Mouse (Mus musculus): Measurements from ENCODE around the gene Usp54. TPM values are rescaled to one million over a fixed set of nuclear protein-coding genes. Genes with fewer than 3 reads are reported as not detected.
"Not testable (repeated sequence)": the region's sequence is repeated elsewhere in the genome, so short reads cannot be mapped to it uniquely, and the experiment has no call there.

The Usp54 gene
- total RNA-seq, 2 experiments from 2014 or later: 4.7 to 8.4 TPM

DNA sequence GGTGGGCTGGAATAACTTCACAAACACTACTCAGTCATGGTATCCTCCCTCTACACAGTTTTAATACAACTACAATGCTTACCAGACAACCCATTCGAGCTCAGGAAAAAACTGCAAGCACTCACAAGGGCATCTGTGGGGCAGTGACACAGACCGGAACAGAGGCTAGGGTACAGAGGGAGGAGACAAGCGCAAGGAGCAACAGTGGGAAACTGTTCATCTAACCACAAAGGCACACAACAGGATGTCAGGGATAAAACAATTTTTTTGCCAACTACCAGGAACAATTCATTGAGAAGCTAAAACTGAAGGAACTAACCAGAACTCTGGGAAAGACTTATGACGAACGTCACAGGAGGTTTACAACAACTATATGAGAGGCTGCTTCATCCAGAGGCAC lies 22.7 kb downstream of the Usp54 start:
- ATAC-seq (replicated peaks; ENCODE audit: low FRiP score, poor library complexity, severe bottlenecking): peak; percentile 59; the same call in 1 of the 2 replicates

GRCm38 (mm10) chr14:20616421-20616820 lies 24.4 kb downstream of the Usp54 start:
- 0 out of 2 replicates have a peak, but pooled peaks have one; percentile 46 for ATAC-seq (replicated peaks; ENCODE audit: low FRiP score, poor library complexity, severe bottlenecking)

- ATAC-seq (replicated peaks; ENCODE audit: low FRiP score, poor library complexity, severe bottlenecking): no peak
Measured at GRCm38 (mm10) chr14:20615075-20615474, 25.8 kb downstream of the Usp54 start.

GRCm38 (mm10) chr14:20612820-20613219 lies 28.0 kb downstream of the Usp54 start:
- ATAC-seq (replicated peaks; ENCODE audit: low FRiP score, poor library complexity, severe bottlenecking): no peak

DNA sequence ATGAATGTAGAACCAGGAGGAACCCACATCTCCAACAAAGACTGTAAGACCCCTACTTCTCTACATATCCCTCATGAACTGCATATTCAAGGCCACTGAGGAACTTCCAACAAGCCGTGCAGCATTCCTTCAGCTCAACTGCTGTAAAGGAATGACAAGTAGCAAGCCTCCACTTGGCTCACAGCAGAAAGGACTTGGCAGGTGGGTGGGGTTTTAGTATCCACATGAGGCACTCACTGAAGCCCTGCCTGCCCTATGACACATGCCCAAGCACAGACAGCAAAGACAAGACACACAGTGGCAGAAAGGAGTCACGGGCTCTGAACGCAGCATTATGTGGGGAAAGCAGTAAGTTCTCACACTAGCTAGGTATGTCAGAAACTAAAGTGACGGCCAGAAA lies 30.7 kb downstream of the Usp54 start:
- ATAC-seq (replicated peaks; ENCODE audit: low FRiP score, poor library complexity, severe bottlenecking): no peak

GRCm38 (mm10) chr14:20609519-20609918 lies 31.3 kb downstream of the Usp54 start:
- no peak for ATAC-seq (replicated peaks; ENCODE audit: low FRiP score, poor library complexity, severe bottlenecking)

GRCm38 (mm10) chr14:20607396-20608126 lies 33.3 kb downstream of the Usp54 start:
- ATAC-seq (replicated peaks; ENCODE audit: low FRiP score, poor library complexity, severe bottlenecking): peak; percentile 39; the same call in 1 of the 2 replicates

- ATAC-seq (replicated peaks; ENCODE audit: low FRiP score, poor library complexity, severe bottlenecking): no peak
Measured at GRCm38 (mm10) chr14:20601287-20601686, 39.6 kb downstream of the Usp54 start.

- ATAC-seq (replicated peaks; ENCODE audit: low FRiP score, poor library complexity, severe bottlenecking): peak; percentile 64
Measured at GRCm38 (mm10) chr14:20600203-20600602, 40.7 kb downstream of the Usp54 start.

- peak; percentile 96 for ATAC-seq (replicated peaks; ENCODE audit: low FRiP score, poor library complexity, severe bottlenecking)
Measured at GRCm38 (mm10) chr14:20599542-20599941, 41.3 kb downstream of the Usp54 start.

GRCm38 (mm10) chr14:20595781-20596180 lies 45.1 kb downstream of the Usp54 start:
- no peak for ATAC-seq (replicated peaks; ENCODE audit: low FRiP score, poor library complexity, severe bottlenecking)

GRCm38 (mm10) chr14:20587458-20587857 lies 53.4 kb downstream of the Usp54 start:
- no peak for ATAC-seq (replicated peaks; ENCODE audit: low FRiP score, poor library complexity, severe bottlenecking)

DNA sequence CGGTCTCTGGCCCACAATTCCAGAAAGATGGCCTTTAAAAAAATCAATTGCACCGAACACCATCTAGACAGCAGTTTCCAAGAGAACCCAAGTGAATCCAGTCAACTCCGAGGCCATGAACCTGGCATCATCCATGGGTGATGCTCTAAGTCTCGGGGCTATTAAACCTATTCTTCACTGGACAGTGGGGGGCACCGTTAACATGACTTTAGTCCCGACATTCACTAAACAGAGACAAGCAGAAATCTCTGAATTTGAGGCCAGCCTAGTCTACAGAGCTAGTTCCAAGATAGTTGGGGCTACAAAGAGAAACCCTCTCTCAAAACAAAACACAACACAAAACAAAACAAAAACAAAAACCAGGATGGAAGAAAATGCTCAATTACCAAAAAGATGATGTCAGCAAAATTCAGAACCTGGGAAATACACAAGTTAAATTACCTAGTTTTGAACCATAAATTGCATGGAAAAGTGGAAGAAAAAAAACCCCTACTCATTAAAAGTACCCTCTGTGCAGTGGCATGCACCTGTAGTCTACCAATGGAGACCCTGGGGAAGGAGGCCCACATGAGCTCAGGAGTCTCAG lies 61.9 kb downstream of the Usp54 start:
- no peak for ATAC-seq (replicated peaks; ENCODE audit: low FRiP score, poor library complexity, severe bottlenecking)

- ATAC-seq (replicated peaks; ENCODE audit: low FRiP score, poor library complexity, severe bottlenecking): peak; percentile 83
Measured at GRCm38 (mm10) chr14:20576179-20576578, 64.7 kb downstream of the Usp54 start.

DNA sequence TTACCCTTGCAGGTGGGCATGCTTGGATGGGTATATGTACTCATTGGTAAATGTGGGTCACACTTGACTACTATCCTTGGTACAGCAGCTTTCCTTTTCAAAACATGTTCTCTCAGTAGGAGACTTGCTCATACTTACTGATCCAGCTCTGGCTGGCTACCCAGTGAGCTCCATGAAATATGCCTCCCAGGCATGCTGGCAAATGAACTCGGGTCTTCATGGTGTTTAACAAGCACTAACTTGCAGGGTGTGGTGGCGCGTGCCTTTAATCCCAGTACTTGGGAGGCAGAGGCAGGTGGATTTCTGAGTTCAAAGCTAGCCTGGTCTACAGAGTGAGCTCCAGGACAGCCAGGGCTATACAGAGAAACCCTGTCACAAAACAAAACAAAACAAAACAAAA lies 67.7 kb downstream of the Usp54 start:
- not testable (repeated sequence) for ATAC-seq (replicated peaks; ENCODE audit: low FRiP score, poor library complexity, severe bottlenecking)

DNA sequence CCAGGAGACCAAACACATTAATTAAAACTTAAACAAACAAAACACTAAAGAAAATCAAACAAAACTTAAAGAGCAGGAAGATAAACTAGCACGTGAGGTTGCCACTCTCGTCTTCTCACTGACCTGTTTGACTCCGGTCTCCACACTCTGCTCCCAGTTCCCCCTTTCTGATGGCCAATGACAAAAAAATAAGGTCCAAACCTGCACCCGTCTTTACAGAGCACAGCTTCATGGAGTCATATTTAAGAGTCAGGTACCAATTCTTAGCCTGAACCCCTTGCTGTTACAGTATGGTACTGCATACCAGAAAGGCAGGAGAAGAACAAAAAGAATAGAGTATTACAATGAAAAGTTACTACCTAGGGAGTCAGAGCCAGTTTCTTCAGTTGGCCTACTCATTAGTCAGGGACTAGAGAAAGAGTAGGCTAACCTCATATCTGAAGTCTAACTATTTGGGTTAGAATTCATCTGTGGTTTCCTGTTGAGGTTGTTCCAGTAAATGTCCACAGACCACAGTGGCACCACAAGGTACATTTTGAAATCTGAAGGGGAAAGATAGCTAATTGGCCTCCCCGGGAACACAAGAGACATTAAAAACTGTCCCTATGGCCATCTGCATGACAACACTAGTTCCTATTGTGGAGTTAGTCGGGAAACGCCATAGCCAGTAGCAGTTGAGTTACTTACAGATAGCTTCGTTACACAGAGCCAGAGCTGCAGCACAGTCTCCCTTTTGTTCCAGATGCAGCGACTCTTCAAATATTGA lies 75.4 kb downstream of the Usp54 start:
- no peak for ATAC-seq (replicated peaks; ENCODE audit: low FRiP score, poor library complexity, severe bottlenecking)

- no peak for ATAC-seq (replicated peaks; ENCODE audit: low FRiP score, poor library complexity, severe bottlenecking)
Measured at GRCm38 (mm10) chr14:20564692-20565091, 76.2 kb downstream of the Usp54 start.

- no peak for ATAC-seq (replicated peaks; ENCODE audit: low FRiP score, poor library complexity, severe bottlenecking)
Measured at GRCm38 (mm10) chr14:20561897-20562296, 79.0 kb downstream of the Usp54 start.

- no peak for ATAC-seq (replicated peaks; ENCODE audit: low FRiP score, poor library complexity, severe bottlenecking)
Measured at GRCm38 (mm10) chr14:20550136-20550535, 90.7 kb downstream of the Usp54 start.

GRCm38 (mm10) chr14:20546415-20546814 lies 94.4 kb downstream of the Usp54 start, which contains the start of gene Ppp3cb:
Gene Ppp3cb (minus strand): TSS chr14:20546573.
- ATAC-seq (replicated peaks; ENCODE audit: low FRiP score, poor library complexity, severe bottlenecking): peak; percentile 70
